Mouse (Mus musculus) liver, adult 2 months (tissue): Measurements from ENCODE around the gene Flywch2. TPM values are rescaled to one million over a fixed set of nuclear protein-coding genes. Genes with fewer than 3 reads are reported as not detected.
"Not testable (repeated sequence)": the region's sequence is repeated elsewhere in the genome, so short reads cannot be mapped to it uniquely, and the experiment has no call there.

Experiments used
- DNase-seq: peaks from one replicate; pipeline ENCODE4 v3.0.0-alpha.2; 2011; ENCODE audit warnings: low read depth, low spot score; ENCODE audit errors: extremely low read depth
- H3K27ac ChIP-seq: fragments of 200-500 bp; replicated peaks from 2 replicates; pipeline ENCODE4 v1.5.1; 2012; ENCODE audit warnings: low read depth, mild to moderate bottlenecking, control low read depth, inconsistent platforms, low read length; ENCODE audit not compliant: insufficient read depth
- H3K27me3 ChIP-seq: fragments of 200-500 bp; 2 replicates; pipeline ENCODE4 v1.6.1; 2012; ENCODE audit warnings: mild to moderate bottlenecking, moderate library complexity, low read length, inconsistent platforms; ENCODE audit not compliant: control insufficient read depth, insufficient read depth
- H3K36me3 ChIP-seq: fragments of 200-500 bp; 2 replicates; pipeline ENCODE4 v1.6.1; 2012; ENCODE audit warnings: low read length, inconsistent platforms; ENCODE audit not compliant: control insufficient read depth, insufficient read depth
- H3K4me1 ChIP-seq: fragments of 200-500 bp; 2 replicates; pipeline ENCODE4 v1.6.1; 2011; ENCODE audit warnings: low read length; ENCODE audit not compliant: control insufficient read depth, insufficient read depth
- H3K4me3 ChIP-seq: fragments of 200-500 bp; 2 replicates; pipeline ENCODE4 v1.5.1; 2011; ENCODE audit warnings: low read depth, mild to moderate bottlenecking, control low read depth, low read length, moderate library complexity; ENCODE audit not compliant: insufficient read depth
- H3K79me2 ChIP-seq: fragments of 200-500 bp; 2 replicates; pipeline ENCODE4 v1.6.1; 2012; ENCODE audit warnings: inconsistent platforms, mild to moderate bottlenecking, low read length, moderate library complexity; ENCODE audit not compliant: control insufficient read depth, insufficient read depth
- H3K9ac ChIP-seq: fragments of 200-500 bp; 2 replicates; pipeline ENCODE4 v1.6.1; 2012; ENCODE audit warnings: low read depth, mild to moderate bottlenecking, control low read depth, inconsistent platforms, low read length
- CTCF ChIP-seq: fragments of 200-500 bp; IDR thresholded peaks from 2 replicates; pipeline ENCODE4 v1.5.1; 2011; ENCODE audit warnings: low read depth, low read length, control low read depth
- POLR2A ChIP-seq: fragments of 200-500 bp; IDR thresholded peaks from 2 replicates; pipeline ENCODE4 v1.6.1; 2011; ENCODE audit warnings: low read length, control low read depth; ENCODE audit not compliant: insufficient read depth; ENCODE audit errors: extremely low read depth
- WGBS: fragments of 180-500 bp; shearing (Covaris S2); methylation state at CpG from one replicate; pipeline ENCODE4 v1.1.7; 2018; 5-methylcytosine and 5-hydroxymethylcytosine counted together
- polyA plus RNA-seq: library from polyadenylated mRNA; depleted of rRNA; stranded (reverse); fragments of >200 nt; gene quantifications from 2 replicates; pipeline ENCODE4 v1.2.3, GENCODE M21; 2012
- total RNA-seq: library from RNA; depleted of rRNA; stranded (reverse); fragments of >200 nt; gene quantifications from 2 replicates; pipeline ENCODE4 v1.2.3, GENCODE M21; 2014

Flywch2 gene
- total and polyA plus RNA-seq, 2 experiments: 1.5 to 2.6 TPM

GRCm38 (mm10) chr17:23776216-23776615 lies 9.7 kb downstream of the Flywch2 start:
- TF ChIP-seq CTCF: no peak
- no peak for TF ChIP-seq POLR2A
- Histone ChIP-seq H3K9ac (no peak overlapping the region), H3K4me3 (no peak overlapping the region), H3K36me3 (no peaks in the 10 kb centered on the region), H3K27ac (no peak overlapping the region), H3K27me3 (no peaks in the 10 kb centered on the region), H3K79me2 (no peaks in the 10 kb centered on the region), H3K4me1 (no peaks in the 10 kb centered on the region)
- 91% methylated on average over 10 of the region's 10 CpGs for WGBS
- DNase-seq: no peak

DNA sequence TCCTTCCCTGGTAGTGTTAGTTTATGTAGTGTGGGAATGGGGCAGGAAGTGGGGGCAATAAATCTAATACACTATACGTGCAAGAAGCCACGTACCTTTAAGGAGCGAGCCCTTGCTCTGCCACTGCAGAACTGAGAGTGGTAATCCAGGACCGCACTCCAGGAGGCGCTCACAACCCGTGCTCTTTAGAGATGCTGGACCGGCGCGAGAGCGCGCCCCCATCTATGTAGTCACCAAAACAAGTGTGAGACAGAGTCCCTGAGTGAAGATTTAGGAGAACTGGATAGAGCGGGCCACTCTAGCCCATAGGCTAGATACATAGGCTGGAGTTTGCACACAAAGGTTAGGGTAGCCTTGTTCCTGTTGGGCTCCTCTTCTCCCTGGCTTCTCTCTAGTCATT lies 11.8 kb downstream of the Flywch2 start:
- DNase-seq: peak; percentile 52

GRCm38 (mm10) chr17:23773676-23774075 lies 12.2 kb downstream of the Flywch2 start:
- WGBS: 70% methylated on average over 6 of the region's 6 CpGs
- H3K27ac ChIP-seq: no peak overlapping the region
- H3K27me3 ChIP-seq: no peaks in the 10 kb centered on the region
- no peak overlapping the region for H3K9ac ChIP-seq
- TF ChIP-seq CTCF (no peak), POLR2A (no peak)
- peaks cover 4% of the 10 kb centered on the region; the same call in 1 of the 2 replicates for H3K4me1 ChIP-seq
- H3K79me2 ChIP-seq: no peaks in the 10 kb centered on the region
- no peaks in the 10 kb centered on the region for H3K36me3 ChIP-seq
- no peak for DNase-seq
- no peak overlapping the region for H3K4me3 ChIP-seq

More for the DNA sequence above, 11.8 kb downstream of the Flywch2 start:
- peaks cover 4% of the 10 kb centered on the region; the same call in 1 of the 2 replicates for H3K4me1 ChIP-seq
- H3K36me3 ChIP-seq: no peaks in the 10 kb centered on the region
- H3K79me2 ChIP-seq: no peaks in the 10 kb centered on the region
- no peak overlapping the region for H3K9ac ChIP-seq
- H3K4me3 ChIP-seq: no peak overlapping the region
- no peak overlapping the region for H3K27ac ChIP-seq
- 3% methylated on average over 12 of the region's 12 CpGs for WGBS
- H3K27me3 ChIP-seq: no peaks in the 10 kb centered on the region
- no peak for TF ChIP-seq POLR2A
- peak; percentile 95 for TF ChIP-seq CTCF

DNA sequence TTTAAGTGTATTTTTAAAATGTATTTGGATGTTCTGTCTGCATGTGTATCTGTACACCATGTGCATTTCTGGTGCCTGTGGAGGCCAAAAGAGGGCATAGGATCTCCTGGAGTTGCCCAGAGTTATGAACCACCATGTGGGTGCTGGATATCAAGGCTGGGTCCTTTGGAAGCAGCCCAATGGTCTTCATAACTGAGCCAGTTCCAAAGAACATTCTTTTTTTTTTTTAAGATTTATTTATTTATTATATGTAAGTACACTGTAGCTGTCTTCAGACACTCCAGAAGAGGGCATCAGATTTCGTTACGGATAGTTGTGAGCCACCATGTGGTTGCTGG lies 13.7 kb downstream of the Flywch2 start:
- not testable (repeated sequence) for H3K79me2 ChIP-seq, H3K9ac ChIP-seq, H3K27ac ChIP-seq, H3K36me3 ChIP-seq, H3K4me1 ChIP-seq, H3K4me3 ChIP-seq, H3K27me3 ChIP-seq, DNase-seq
- 63% methylated on average over 2 of the region's 2 CpGs for WGBS

GRCm38 (mm10) chr17:23771284-23772218 lies 14.3 kb downstream of the Flywch2 start, which contains the start of gene Flywch1:
Flywch1 (minus strand) TSS chr17:23771602.
- Histone ChIP-seq H3K27me3 (no peaks in the 10 kb centered on the region), H3K79me2 (no peaks in the 10 kb centered on the region), H3K36me3 (no peaks in the 10 kb centered on the region), H3K27ac (peak within 1 kb of the TSS; percentile 26), H3K4me3 (peak within 1 kb of the TSS; percentile 83), H3K4me1 (peaks cover 4% of the 10 kb centered on the region; the same call in 1 of the 2 replicates), H3K9ac (peak within 1 kb of the TSS; percentile 90)
- 4% methylated on average over 58 of the region's 58 CpGs for WGBS
- peak; percentile 96 for DNase-seq
- TF ChIP-seq POLR2A: peak; percentile 54; the same call in 1 of the 2 replicates
- TF ChIP-seq CTCF: no peak

GRCm38 (mm10) chr17:23770896-23771283 lies 15.0 kb downstream of the Flywch2 start:
- peak overlapping the region; percentile 83 for H3K4me3 ChIP-seq
- WGBS: 4% methylated on average over 19 of the region's 19 CpGs
- H3K9ac ChIP-seq: peak overlapping the region; percentile 90
- H3K36me3 ChIP-seq: no peaks in the 10 kb centered on the region
- peaks cover 4% of the 10 kb centered on the region; the same call in 1 of the 2 replicates for H3K4me1 ChIP-seq
- H3K27me3 ChIP-seq: no peaks in the 10 kb centered on the region
- DNase-seq: no peak
- peak overlapping the region; percentile 26; the same call in 1 of the 2 replicates for H3K27ac ChIP-seq
- TF ChIP-seq POLR2A: no peak
- no peaks in the 10 kb centered on the region for H3K79me2 ChIP-seq
